Mouse (Mus musculus): ENCODE measurements around the gene Stil.

DNA sequence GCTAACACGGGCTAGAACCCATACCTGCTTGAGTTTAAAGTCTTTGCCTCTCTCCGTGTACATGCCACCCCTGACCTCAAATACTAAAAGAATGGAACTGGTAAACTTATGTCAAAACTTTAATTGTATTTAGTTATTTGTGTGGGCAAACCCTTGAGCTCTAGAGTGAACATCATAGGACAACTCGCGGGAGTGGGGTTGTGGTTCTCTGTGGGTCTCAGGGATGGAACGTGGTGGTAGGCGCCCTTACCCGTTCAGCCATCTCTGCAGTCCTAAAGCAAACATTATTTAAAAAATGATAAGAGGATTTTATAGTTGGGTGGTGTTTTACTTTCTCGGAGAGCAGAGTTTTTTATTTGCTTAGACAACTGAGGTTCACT lies 13.8 kb upstream of the Stil start:
- no peak for TF ChIP-seq POLR2A (IDR thresholded peaks at IDR 0.05; ENCODE audit: borderline replicate concordance, extremely low read depth, insufficient read depth, insufficient read length, poor library complexity, severe bottlenecking)
- TF ChIP-seq CTCF (IDR thresholded peaks at IDR 0.05; ENCODE audit: borderline replicate concordance, extremely low read depth, insufficient read depth, insufficient read length), result no peak

Measured in brain, embryonic 14.5 days (tissue).